Mouse (Mus musculus) stomach, postnatal 0 days (tissue): Measurements from ENCODE around the gene Grik1.

ENCODE experiments used
- CTCF ChIP-seq: IDR thresholded peaks from 2 replicates; pipeline ENCODE4 v1.5.1; 2016; ENCODE audit warnings: antibody characterized with exemption, low read depth, mild to moderate bottlenecking, moderate library complexity
- EP300 ChIP-seq: optimal IDR thresholded peaks from 2 replicates; pipeline ENCODE3; 2016; ENCODE audit warnings: antibody characterized with exemption

GRCm38 (mm10) chr16:87911201-87911600 is 378.9 kb downstream of the Grik1 start:
- TF ChIP-seq CTCF (no peak), EP300 (no peak)
